26 mouse cellular contexts compared by ENCODE assay signal in genomic region chr17:45398021-45398420, GRCm38 (mm10).
"Had no signal": no experiment of that assay in that cellular context is flagged by ENCODE, and none has a peak within 500 bp of the region (broad histone marks: within the 10 kb centered on the region; RNA-seq: fewer than 3 reads in every experiment).

No protein-coding gene starts in this region.

- H3K27ac ChIP-seq: heart, embryonic 10.5 days; heart, embryonic 13.5 days; heart, embryonic 15.5 days; hindbrain, embryonic 10.5 days; hindbrain, embryonic 12.5 days; hindbrain, embryonic 13.5 days; hindbrain, embryonic 14.5 days; hindbrain, embryonic 15.5 days; hindbrain, postnatal 0 days; intestine, embryonic 15.5 days; kidney, embryonic 15.5 days; kidney, postnatal 0 days; layer of hippocampus, adult 2 months; left cerebral cortex, adult 2 months had no signal

- H3K36me3 ChIP-seq: intestine, embryonic 15.5 days had no signal

- H3K4me3 ChIP-seq: heart, embryonic 10.5 days; heart, embryonic 12.5 days; heart, embryonic 13.5 days; heart, embryonic 15.5 days; hindbrain, embryonic 10.5 days; hindbrain, embryonic 12.5 days; hindbrain, embryonic 13.5 days; hindbrain, embryonic 15.5 days; intestine, embryonic 15.5 days; kidney, embryonic 15.5 days; layer of hippocampus, adult 2 months; left cerebral cortex, adult 2 months had no signal

- H3K4me1 ChIP-seq: hindbrain, embryonic 10.5 days; hindbrain, embryonic 12.5 days; intestine, embryonic 15.5 days had no signal

- DNase-seq: heart, postnatal 10 days; heart, postnatal 14 days; heart, postnatal 36 days; heart, postnatal 4 days; kidney, adult 11 months; kidney, adult 18-20 months; kidney, adult 9 months; kidney, postnatal 10 days; kidney, postnatal 4 days; layer of hippocampus, adult 9-11 months; layer of hippocampus, postnatal 36 days had no signal

- H3K27me3 ChIP-seq: heart, embryonic 12.5 days; heart, embryonic 13.5 days; heart, embryonic 15.5 days; hindbrain, embryonic 12.5 days; hindbrain, embryonic 13.5 days; hindbrain, embryonic 15.5 days; intestine, embryonic 15.5 days; kidney, embryonic 15.5 days had no signal
